Mouse (Mus musculus): Measurements from ENCODE around the gene Mei1. TPM values are rescaled to one million over a fixed set of nuclear protein-coding genes. Genes with fewer than 3 reads are reported as not detected.

Gene Mei1
- polyA plus RNA-seq, 1 experiment from 2014 or later, result not detected

- Histone ChIP-seq H3K9ac (ENCODE audit: low read length) (no peak overlapping the region), H3K27me3 (ENCODE audit: control insufficient read depth, insufficient read depth, low read length) (no peaks in the 10 kb centered on the region), H3K27ac (ENCODE audit: low read depth, low read length) (no peak overlapping the region), H3K9me3 (ENCODE audit: control insufficient read depth, low read length) (no peaks in the 10 kb centered on the region), H3K4me2 (ENCODE audit: low read depth, low read length, severe bottlenecking) (no peak overlapping the region), H3K4me1 (replicated peaks; ENCODE audit: control insufficient read depth, insufficient read depth, low read length) (peaks cover under 1% of the 10 kb centered on the region; the same call in 1 of the 2 replicates), H3K36me3 (ENCODE audit: control insufficient read depth, insufficient read depth, low read length) (no peaks in the 10 kb centered on the region; the same call in 1 of the 2 replicates), H3K4me3 (ENCODE audit: low read depth, low read length) (no peak overlapping the region)
- DNase-seq (ENCODE audit: low spot score) (no peak), ATAC-seq (replicated peaks; ENCODE audit: low FRiP score) (no peak)
- 84% methylated on average over 3 of the region's 3 CpGs for WGBS
Measured at GRCm38 (mm10) chr15:82140355-82140754, 70.6 kb downstream of the Mei1 start.

- Histone ChIP-seq H3K27ac (ENCODE audit: low read depth, low read length) (peak overlapping the region; percentile 57), H3K4me1 (replicated peaks; ENCODE audit: control insufficient read depth, insufficient read depth, low read length) (peaks cover 14% of the 10 kb centered on the region; the same call in 1 of the 2 replicates), H3K27me3 (ENCODE audit: control insufficient read depth, insufficient read depth, low read length) (no peaks in the 10 kb centered on the region), H3K4me3 (ENCODE audit: low read depth, low read length) (no peak overlapping the region), H3K36me3 (ENCODE audit: control insufficient read depth, insufficient read depth, low read length) (no peaks in the 10 kb centered on the region; the same call in 1 of the 2 replicates), H3K9ac (ENCODE audit: low read length) (0 out of 2 replicates have a peak overlapping the region, but pooled peaks have one; percentile 0), H3K9me3 (ENCODE audit: control insufficient read depth, low read length) (no peaks in the 10 kb centered on the region), H3K4me2 (ENCODE audit: low read depth, low read length, severe bottlenecking) (no peak overlapping the region)
- no peak for ATAC-seq (replicated peaks; ENCODE audit: low FRiP score)
- no peak for DNase-seq (ENCODE audit: low spot score)
- WGBS, result 86% methylated on average over 5 of the region's 5 CpGs
Measured at GRCm38 (mm10) chr15:82144157-82144556, 74.4 kb downstream of the Mei1 start.

GRCm38 (mm10) chr15:82145408-82145807 is 75.6 kb downstream of the Mei1 start:
- Histone ChIP-seq H3K27me3 (ENCODE audit: control insufficient read depth, insufficient read depth, low read length) (no peaks in the 10 kb centered on the region), H3K4me1 (replicated peaks; ENCODE audit: control insufficient read depth, insufficient read depth, low read length) (peaks cover 18% of the 10 kb centered on the region; the same call in 1 of the 2 replicates), H3K4me2 (ENCODE audit: low read depth, low read length, severe bottlenecking) (no peak overlapping the region), H3K4me3 (ENCODE audit: low read depth, low read length) (no peak overlapping the region), H3K9ac (ENCODE audit: low read length) (peak overlapping the region; percentile 4; the same call in 1 of the 2 replicates), H3K9me3 (ENCODE audit: control insufficient read depth, low read length) (no peaks in the 10 kb centered on the region), H3K27ac (ENCODE audit: low read depth, low read length) (peak overlapping the region; percentile 94), H3K36me3 (ENCODE audit: control insufficient read depth, insufficient read depth, low read length) (no peaks in the 10 kb centered on the region; the same call in 1 of the 2 replicates)
- DNase-seq (ENCODE audit: low spot score) (no peak), ATAC-seq (replicated peaks; ENCODE audit: low FRiP score) (no peak)
- WGBS, result 50% methylated on average over 2 of the region's 2 CpGs

GRCm38 (mm10) chr15:82145851-82146769 is 76.3 kb downstream of the Mei1 start:
- Histone ChIP-seq H3K27ac (ENCODE audit: low read depth, low read length) (peak overlapping the region; percentile 94), H3K9me3 (ENCODE audit: control insufficient read depth, low read length) (no peaks in the 10 kb centered on the region), H3K27me3 (ENCODE audit: control insufficient read depth, insufficient read depth, low read length) (no peaks in the 10 kb centered on the region), H3K4me1 (replicated peaks; ENCODE audit: control insufficient read depth, insufficient read depth, low read length) (peaks cover 18% of the 10 kb centered on the region; the same call in 1 of the 2 replicates), H3K4me3 (ENCODE audit: low read depth, low read length) (peak overlapping the region; percentile 86), H3K9ac (ENCODE audit: low read length) (peak overlapping the region; percentile 30; the same call in 1 of the 2 replicates), H3K4me2 (ENCODE audit: low read depth, low read length, severe bottlenecking) (peak overlapping the region; percentile 40), H3K36me3 (ENCODE audit: control insufficient read depth, insufficient read depth, low read length) (no peaks in the 10 kb centered on the region; the same call in 1 of the 2 replicates)
- WGBS, result 16% methylated on average over 11 of the region's 11 CpGs
- no peak for DNase-seq (ENCODE audit: low spot score)
- ATAC-seq (replicated peaks; ENCODE audit: low FRiP score), result peak; percentile 23

GRCm38 (mm10) chr15:82146770-82147610 is 77.2 kb downstream of the Mei1 start, which contains the start of gene Srebf2:
TSS of gene Srebf2 (plus strand) at chr15:82147181.
- Histone ChIP-seq H3K27ac (ENCODE audit: low read depth, low read length) (peak within 1 kb of the TSS; percentile 94), H3K4me1 (replicated peaks; ENCODE audit: control insufficient read depth, insufficient read depth, low read length) (peaks cover 18% of the 10 kb centered on the region; the same call in 1 of the 2 replicates), H3K4me3 (ENCODE audit: low read depth, low read length) (peak within 1 kb of the TSS; percentile 86), H3K36me3 (ENCODE audit: control insufficient read depth, insufficient read depth, low read length) (no peaks in the 10 kb centered on the region; the same call in 1 of the 2 replicates), H3K9me3 (ENCODE audit: control insufficient read depth, low read length) (no peaks in the 10 kb centered on the region), H3K9ac (ENCODE audit: low read length) (peak within 1 kb of the TSS; percentile 85), H3K27me3 (ENCODE audit: control insufficient read depth, insufficient read depth, low read length) (no peaks in the 10 kb centered on the region), H3K4me2 (ENCODE audit: low read depth, low read length, severe bottlenecking) (peak within 1 kb of the TSS; percentile 87)
- DNase-seq (ENCODE audit: low spot score), result peak; percentile 100
- ATAC-seq (replicated peaks; ENCODE audit: low FRiP score), result peak; percentile 96
- under 1% methylated on average over 69 of the region's 79 CpGs for WGBS

- Histone ChIP-seq H3K4me1 (replicated peaks; ENCODE audit: control insufficient read depth, insufficient read depth, low read length) (peaks cover 18% of the 10 kb centered on the region; the same call in 1 of the 2 replicates), H3K4me3 (ENCODE audit: low read depth, low read length) (peak overlapping the region; percentile 86), H3K9ac (ENCODE audit: low read length) (peak overlapping the region; percentile 85), H3K4me2 (ENCODE audit: low read depth, low read length, severe bottlenecking) (peak overlapping the region; percentile 87), H3K27me3 (ENCODE audit: control insufficient read depth, insufficient read depth, low read length) (no peaks in the 10 kb centered on the region), H3K27ac (ENCODE audit: low read depth, low read length) (peak overlapping the region; percentile 94), H3K36me3 (ENCODE audit: control insufficient read depth, insufficient read depth, low read length) (no peaks in the 10 kb centered on the region; the same call in 1 of the 2 replicates), H3K9me3 (ENCODE audit: control insufficient read depth, low read length) (no peaks in the 10 kb centered on the region)
- peak; percentile 9 for ATAC-seq (replicated peaks; ENCODE audit: low FRiP score)
- peak; percentile 85 for DNase-seq (ENCODE audit: low spot score)
- WGBS, result under 1% methylated on average over 50 of the region's 50 CpGs
Measured at GRCm38 (mm10) chr15:82147611-82148111, 77.9 kb downstream of the Mei1 start.

- Histone ChIP-seq H3K27ac (ENCODE audit: low read depth, low read length) (peak overlapping the region; percentile 94), H3K4me2 (ENCODE audit: low read depth, low read length, severe bottlenecking) (peak overlapping the region; percentile 87), H3K9me3 (ENCODE audit: control insufficient read depth, low read length) (no peaks in the 10 kb centered on the region), H3K36me3 (ENCODE audit: control insufficient read depth, insufficient read depth, low read length) (no peaks in the 10 kb centered on the region; the same call in 1 of the 2 replicates), H3K4me1 (replicated peaks; ENCODE audit: control insufficient read depth, insufficient read depth, low read length) (peaks cover 18% of the 10 kb centered on the region; the same call in 1 of the 2 replicates), H3K4me3 (ENCODE audit: low read depth, low read length) (peak overlapping the region; percentile 86), H3K9ac (ENCODE audit: low read length) (peak overlapping the region; percentile 85), H3K27me3 (ENCODE audit: control insufficient read depth, insufficient read depth, low read length) (no peaks in the 10 kb centered on the region)
- WGBS, result 29% methylated on average over 9 of the region's 9 CpGs
- DNase-seq (ENCODE audit: low spot score) (no peak), ATAC-seq (replicated peaks; ENCODE audit: low FRiP score) (no peak)
Measured at GRCm38 (mm10) chr15:82148510-82148911, 78.7 kb downstream of the Mei1 start.

- Histone ChIP-seq H3K9ac (ENCODE audit: low read length) (no peak overlapping the region), H3K9me3 (ENCODE audit: control insufficient read depth, low read length) (no peaks in the 10 kb centered on the region), H3K27ac (ENCODE audit: low read depth, low read length) (no peak overlapping the region), H3K4me3 (ENCODE audit: low read depth, low read length) (no peak overlapping the region), H3K4me2 (ENCODE audit: low read depth, low read length, severe bottlenecking) (no peak overlapping the region), H3K4me1 (replicated peaks; ENCODE audit: control insufficient read depth, insufficient read depth, low read length) (peaks cover 18% of the 10 kb centered on the region; the same call in 1 of the 2 replicates), H3K36me3 (ENCODE audit: control insufficient read depth, insufficient read depth, low read length) (no peaks in the 10 kb centered on the region; the same call in 1 of the 2 replicates), H3K27me3 (ENCODE audit: control insufficient read depth, insufficient read depth, low read length) (no peaks in the 10 kb centered on the region)
- ATAC-seq (replicated peaks; ENCODE audit: low FRiP score), result no peak
- no peak for DNase-seq (ENCODE audit: low spot score)
Measured at GRCm38 (mm10) chr15:82150042-82150441, 80.2 kb downstream of the Mei1 start.
